Mouse (Mus musculus): Measurements from ENCODE around the gene Dcaf10.
"Not testable (repeated sequence)": the region's sequence is repeated elsewhere in the genome, so short reads cannot be mapped to it uniquely, and the experiment has no call there.

Dcaf10 gene

DNA sequence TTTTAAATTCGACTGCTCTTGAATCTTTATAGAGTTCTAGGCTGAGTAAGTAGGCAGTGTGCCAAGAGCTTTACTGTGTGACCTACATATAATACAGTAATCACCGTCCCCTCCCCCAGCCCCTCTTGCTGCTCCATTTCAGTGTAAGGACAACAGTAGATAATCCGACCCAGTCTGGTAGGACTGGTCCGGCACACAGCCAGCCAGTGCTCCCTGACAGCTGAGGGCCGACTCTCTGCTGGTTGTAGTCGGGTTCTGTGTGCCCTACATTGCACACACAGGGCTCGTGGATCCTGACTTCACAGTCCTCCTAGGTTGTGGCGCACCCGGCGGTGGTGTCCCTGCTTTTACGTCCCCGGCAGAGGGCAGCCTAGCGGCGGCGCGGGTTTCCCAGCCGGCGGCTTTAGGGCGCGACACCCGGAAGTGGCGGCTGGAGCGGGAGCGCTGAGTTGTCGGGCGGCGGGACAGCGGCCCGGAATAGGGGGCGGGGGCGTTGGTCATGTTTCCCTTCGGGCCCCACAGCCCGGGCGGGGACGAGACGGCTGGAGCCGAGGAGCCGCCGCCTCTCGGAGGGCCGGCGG lies at the start of gene Dcaf10:
TSS of gene Dcaf10 (plus strand) at position 433 of the 581 bp plus-strand sequence.
- DNase-seq (ENCODE audit: low read depth, low spot score), result peak; percentile 83

DNA sequence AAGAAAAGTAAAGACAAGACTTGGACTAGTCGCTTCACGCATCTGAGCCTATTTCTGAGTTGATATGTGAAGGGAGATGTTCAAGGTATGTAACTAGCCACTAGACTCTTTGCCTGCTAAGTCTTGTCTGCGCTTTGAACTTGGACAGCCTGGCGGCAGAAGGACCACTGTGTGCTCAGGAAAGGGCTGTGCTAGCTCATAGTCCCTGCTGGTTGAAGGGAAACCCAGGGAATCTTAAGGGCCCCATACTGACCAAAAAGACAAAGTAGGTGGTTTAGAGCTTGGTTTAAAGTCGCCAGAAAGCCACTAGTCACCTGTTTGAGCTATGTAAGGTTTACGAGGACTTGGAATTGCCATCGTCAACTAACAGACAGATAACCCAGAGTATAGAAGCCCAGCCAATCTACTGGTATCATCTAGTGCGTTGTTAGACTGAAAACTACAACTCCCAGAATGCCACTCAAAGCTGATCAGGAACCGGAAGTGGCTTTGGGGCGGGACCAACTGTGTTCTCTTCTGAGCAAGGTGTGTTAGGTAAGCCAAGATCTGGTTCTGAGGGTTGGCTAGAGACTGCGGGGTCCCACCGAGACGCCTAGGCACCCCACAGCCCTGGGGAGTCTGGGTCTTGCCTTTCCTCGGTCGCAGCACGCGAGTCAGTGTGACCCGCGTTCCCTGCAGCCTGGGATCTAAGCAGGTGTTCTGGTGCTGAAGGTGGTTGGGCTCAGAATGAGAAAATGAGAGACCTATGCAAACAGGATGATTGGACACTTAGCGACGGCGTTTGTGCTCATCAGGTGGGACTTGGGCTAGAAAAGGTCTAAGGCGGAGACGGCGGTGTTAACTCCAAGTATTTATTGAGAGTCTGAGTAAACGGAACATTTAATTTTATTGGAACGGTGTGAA lies 45.0 kb upstream of the Dcaf10 start, which contains the start of gene Trmt10b:
TSS of gene Trmt10b (plus strand) at position 466 of the 903 bp plus-strand sequence.
- peak; percentile 70 for DNase-seq (ENCODE audit: low read depth, low spot score)

DNA sequence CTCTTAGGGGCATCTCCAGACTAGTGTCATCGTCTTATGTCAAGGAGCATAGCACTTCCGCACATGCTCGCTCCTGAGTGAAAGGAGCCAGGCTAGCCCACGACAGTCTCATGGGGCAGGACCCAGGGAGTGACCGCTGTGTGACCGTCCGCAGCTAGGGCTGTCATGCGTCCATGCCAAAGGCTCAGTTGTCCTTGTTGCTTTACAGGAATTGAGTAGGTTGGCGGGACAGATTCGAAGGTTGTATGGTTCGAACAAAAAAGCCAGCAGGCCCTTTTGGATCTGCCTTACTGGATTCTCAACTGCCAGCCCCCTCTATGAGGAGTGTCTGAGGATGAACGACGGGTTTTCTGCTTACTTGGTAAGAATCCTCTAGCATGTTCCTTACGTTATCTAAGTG lies 36.4 kb upstream of the Dcaf10 start:
- no peak for DNase-seq (ENCODE audit: low read depth, low spot score)

DNA sequence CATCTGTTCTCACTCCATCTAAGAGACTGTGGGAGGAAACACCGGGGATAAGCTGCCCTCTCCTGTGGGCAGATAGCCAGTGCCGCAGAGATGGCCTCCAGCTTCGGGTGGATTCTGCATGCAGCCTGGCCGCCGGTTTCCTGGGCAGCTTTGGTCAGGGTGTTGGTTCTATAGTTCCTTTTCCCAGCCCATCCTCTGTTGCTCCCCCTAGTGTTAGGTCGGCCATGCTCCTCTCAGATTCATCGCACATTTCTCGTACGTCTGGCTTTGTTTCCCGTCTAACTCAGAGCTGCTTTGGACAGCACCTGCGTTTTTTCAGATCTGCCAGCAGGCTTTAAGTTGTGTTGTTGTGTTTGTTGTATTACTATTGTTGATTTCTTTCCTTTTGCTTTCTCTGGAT lies 33.9 kb upstream of the Dcaf10 start:
- DNase-seq (ENCODE audit: low read depth, low spot score), result no peak

DNA sequence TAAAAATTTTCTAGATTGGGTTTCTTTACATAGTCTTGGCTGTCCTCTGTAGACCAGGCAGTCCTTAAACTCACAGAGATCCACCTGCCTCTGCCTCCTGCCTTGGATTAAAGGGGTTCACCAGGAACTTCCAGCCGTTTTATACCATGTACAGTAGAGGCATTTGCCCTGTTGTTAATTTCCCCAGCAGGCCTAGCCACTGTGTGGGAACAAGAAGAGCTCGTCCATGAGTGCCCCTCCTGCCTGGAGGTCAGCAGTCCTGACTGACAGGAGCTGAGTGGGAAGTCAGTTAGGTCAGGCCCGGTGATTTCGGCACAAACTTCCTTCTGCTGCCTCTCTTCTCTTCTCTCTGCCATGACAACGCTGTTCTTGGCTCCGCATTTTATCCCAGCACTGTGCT lies 33.3 kb upstream of the Dcaf10 start:
- DNase-seq (ENCODE audit: low read depth, low spot score), result no peak

DNA sequence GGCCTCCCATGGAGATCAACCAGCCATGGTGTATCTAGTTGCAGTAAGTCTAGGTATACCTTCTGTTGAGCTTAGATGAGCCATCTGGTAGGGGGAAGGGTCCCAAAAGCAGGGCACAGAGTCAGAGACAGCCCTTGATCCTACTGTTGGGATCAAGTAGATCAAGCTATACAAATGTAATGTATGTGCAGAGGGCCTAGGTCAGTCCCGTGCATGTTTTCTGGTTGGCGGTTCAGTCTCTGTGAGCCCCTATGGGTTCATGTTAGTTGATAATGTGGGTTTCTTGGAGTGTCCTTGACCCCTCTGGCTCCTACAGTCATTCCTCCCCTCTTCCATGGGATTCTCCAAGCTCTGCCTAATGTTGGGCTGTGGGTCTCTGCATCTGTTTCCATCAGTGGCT lies 30.8 kb upstream of the Dcaf10 start:
- DNase-seq (ENCODE audit: low read depth, low spot score), result no peak

DNA sequence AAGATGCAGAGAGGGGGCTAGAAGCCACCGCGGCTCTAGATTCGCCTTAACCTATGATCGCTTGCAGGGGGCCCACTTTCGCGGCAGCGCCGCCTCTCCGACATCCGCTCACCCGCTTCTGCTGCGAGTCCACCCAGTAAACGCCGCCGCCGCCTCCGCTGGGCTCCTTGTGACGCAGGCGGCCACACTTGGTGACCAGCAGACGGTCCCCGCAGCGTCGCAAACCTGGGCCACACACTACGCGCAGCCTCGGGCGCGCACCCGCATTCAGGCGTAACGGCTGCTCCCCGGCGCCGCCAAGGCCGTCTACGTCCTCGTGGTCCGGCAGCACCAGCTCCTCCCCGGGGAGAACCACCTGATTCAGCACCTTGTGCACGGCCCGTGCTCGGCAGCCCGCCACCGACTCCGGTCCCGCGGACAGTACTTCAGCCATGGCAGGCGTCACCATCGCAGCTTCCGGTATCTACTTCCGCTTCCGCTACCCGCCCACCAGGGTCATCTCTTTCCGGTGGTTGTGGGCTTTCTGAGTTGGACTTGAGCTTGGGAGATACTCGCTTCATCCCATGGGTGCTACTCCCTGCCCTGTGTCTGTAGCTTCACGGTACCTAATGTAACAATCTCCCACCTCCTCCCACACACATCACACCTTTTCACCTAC lies 21.6 kb upstream of the Dcaf10 start:
- DNase-seq (ENCODE audit: low read depth, low spot score), result peak; percentile 44

DNA sequence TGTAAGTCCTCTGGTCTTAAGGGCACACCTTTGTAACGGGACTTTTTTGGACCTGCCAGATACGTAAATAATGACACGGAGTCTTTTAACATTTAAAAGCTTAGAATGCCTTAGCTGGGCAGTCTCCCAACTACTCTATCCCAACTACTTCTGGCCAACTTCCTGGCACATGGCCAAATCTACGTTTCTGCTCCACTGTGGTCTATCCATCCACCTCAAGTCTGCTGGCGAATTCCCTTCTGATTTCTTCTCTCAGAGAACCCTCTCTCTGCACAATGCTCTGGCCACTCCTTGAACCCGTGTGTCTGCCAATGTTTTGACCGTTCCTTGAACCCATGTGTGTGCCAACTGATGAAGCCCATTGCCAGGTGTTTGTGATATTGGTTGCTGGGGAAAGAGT lies 10.8 kb upstream of the Dcaf10 start:
- no peak for DNase-seq (ENCODE audit: low read depth, low spot score)

DNA sequence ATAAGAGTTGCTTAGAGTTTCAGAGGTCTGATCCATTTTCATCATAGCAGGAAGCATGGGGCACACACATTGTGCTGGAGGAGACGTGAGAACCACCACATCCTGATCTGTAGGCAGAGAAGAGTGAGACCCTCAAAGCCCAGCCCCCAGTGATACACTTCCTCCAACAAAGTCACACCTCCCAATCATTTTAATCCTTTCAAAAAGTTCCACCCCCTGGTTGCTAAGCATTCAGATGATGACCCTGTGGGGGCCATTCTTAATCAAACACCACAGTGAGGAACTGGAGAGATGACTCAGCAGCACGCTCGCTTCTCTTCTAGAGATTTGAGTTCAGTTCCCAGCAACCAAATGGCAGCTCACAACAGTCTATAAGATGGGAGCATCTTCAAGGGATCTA lies 9.4 kb upstream of the Dcaf10 start:
- no peak for DNase-seq (ENCODE audit: low read depth, low spot score)

DNA sequence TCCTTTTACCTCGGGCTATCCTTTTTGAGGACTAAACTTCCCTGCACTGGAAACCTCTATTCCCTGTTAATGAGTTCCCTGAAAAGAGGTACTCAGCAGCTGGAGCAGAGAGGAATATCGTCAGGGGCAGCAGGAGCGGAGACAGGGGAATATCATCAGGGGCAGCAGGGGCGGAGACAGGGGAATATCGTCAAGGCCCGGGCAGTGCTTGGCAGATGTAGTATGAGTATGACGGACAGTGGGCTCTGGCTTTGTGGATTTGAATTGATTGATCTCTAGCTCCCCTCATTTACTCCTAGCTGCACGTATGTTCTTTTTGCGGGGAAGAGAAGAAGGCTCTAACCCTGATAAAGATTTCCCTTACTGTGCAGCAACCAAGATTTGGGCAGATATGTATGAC lies 675 bp upstream of the Dcaf10 start:
- DNase-seq (ENCODE audit: low read depth, low spot score), result peak; percentile 4

DNA sequence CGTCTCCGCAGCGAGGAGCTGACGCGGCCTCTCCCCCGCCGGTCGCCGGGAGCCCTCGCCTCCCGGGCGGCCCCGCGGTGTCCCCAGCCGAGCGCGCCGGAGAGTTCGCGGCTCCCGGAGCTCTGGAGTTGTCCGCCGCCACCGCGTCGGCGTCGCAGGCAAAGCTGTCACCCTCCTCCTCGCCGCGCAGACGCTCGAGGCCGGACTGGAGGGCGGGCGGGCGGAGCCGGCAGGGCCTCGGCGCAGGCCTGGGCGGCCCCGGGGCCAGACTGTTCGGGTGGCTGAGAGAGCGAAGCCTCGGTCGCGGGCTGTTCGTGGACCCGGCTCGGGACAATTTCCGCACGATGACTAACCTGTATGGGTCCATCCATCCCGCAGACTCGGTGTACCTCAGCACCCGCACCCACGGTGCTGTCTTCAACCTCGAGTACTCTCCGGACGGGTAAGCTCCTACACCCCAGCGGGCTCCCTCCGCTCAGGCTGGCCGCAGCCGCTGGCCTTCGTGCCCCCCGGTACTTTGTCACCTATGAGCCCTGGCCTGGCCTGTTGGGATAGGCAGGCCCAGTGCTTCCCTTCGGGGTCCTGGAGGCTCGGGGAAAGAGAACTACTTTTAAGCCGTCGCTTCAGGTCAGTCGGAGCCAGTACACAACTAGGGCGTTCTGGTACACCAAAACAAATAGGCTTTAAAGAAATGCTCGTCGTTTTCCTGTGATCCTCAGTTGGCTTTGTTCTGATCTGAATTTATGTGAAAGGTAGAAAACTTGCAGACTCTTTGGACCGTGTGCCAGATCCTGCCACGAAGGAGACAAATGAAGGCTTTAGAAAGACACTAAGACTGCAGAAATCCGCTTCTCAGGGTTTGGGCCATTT lies 620 bp downstream of the Dcaf10 start, which contains the start of gene Exosc3:
TSS of gene Exosc3 (minus strand) at position 447 of the 870 bp plus-strand sequence.
- peak; percentile 67 for DNase-seq (ENCODE audit: low read depth, low spot score)

DNA sequence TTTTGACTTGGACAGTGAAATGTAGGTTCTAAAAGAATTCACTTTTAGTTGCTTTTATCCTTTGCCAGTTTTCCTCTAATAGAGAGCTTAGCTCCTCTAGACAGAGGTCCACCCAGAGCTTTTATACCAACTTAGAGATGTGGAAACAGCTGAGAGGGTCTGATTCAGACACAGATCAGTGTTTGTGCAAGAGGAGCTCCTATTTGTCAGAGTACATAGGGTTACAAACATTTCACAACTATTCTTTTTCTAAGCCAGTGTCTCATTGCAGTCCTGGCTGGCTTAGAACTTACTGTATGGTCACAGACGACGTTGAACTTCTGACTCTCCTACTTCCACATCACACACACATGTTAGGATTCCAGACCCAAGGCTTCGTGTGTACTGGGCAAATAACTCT lies 14.8 kb downstream of the Dcaf10 start:
- no peak for DNase-seq (ENCODE audit: low read depth, low spot score)

DNA sequence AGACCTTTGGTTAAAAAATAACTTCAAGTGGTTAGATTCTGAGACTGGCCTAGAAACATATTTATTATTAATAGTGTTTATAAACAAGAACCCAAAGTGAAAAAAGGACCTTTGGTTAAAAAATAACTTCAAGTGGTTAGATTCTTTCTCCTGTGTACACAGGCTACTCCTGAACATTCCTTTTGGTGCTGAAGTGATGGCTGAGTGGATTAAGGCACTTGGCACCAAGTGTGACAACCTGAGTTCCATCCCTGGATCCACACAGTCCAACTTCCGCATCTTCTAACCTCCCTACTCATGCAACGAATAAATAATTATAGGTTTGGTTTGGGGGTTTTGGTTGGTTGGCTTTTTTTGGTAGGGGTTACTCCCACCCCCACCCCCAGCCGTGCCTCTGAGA lies 29.4 kb downstream of the Dcaf10 start:
- DNase-seq (ENCODE audit: low read depth, low spot score), result no peak

DNA sequence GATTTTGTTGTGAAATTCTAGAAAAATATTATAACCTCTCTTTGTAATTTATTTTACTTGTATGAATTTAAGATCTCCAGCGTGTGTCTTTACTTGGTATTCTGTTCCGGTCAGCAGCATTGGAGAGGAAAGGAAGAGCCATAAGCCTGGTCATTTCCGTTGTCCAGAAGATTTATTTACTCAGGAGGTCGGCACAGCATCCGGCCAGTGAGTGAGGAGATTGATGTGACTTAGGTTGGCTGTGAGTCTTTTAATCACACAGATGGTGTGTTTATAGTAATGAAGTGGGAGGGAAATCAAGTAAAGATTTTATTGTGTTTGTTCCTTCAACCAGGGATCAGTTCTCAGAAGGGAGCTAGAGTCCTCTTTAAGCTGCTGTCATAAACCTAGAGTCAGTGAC lies 33.0 kb downstream of the Dcaf10 start:
- no peak for DNase-seq (ENCODE audit: low read depth, low spot score)

DNA sequence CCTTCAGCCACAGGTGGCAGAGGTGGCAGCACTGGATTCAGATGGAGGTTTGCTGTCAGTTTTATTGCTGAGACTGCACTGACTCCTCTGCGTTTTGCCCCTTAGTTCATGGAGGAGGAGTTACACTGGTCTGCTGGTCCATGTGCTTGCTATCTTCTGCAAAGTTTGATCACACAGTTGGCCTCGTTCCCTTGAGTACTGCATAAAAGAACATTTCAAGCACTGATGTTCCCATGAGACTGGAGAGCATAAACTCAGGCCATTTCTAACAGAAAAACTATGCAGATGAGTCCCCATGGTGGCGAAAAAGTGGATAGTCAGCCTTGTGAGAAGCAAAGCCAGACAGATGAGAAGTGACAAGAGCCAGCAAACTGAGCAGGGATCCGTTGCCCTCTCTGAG lies 34.7 kb downstream of the Dcaf10 start:
- no peak for DNase-seq (ENCODE audit: low read depth, low spot score)

DNA sequence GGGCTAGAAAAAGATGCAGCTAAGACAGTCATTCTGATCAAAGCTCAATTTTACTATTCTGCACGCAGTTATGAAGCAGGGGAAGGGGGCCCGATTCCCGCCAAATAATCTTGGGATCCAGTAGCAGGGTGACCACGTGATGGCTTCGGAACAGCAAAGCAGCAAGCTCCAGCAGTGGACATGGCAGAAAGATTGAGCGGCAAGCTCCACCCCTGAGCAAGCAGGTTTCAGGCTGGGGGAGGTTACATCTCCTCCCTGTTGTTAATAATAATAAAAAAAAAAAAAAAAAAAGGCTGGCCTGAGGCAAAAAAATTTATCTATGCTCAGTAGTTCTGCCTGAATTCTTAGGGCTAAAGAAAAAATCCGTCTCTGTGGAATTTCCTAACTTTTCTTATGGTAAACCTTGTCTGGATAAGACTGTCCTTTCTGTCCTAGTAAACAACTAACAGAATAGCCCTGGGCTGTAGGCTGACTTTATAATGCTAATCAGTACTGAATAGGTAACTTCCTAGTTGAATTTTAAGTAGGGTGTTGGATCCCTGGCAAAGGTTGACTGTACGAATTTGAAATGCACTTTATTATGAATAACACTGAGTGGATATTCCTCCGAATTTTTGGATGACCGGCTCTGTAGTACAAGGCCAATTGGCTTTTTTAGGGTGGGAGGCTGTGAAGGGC lies 39.1 kb downstream of the Dcaf10 start:
- not testable (repeated sequence) for DNase-seq (ENCODE audit: low read depth, low spot score)

DNA sequence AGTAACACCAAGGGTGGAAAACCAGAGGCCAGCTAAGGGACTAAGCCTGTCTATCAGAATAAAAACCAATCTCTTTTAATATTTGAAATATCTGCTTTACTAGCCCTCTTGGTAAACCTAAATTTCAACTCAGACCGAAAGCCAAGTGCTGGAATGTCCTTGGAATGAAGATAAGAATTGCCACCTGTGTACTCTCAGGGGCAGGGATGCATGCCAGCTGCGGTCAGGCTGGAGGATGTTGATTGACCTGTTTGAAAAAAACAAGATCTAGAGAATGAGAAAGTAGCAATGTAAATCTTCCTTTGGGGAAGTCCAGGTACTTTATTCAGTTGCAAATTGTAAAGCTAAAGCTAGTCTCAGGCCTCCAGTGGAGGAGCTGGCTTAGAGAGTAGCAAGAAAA lies 40.2 kb downstream of the Dcaf10 start:
- DNase-seq (ENCODE audit: low read depth, low spot score), result not testable (repeated sequence)

DNA sequence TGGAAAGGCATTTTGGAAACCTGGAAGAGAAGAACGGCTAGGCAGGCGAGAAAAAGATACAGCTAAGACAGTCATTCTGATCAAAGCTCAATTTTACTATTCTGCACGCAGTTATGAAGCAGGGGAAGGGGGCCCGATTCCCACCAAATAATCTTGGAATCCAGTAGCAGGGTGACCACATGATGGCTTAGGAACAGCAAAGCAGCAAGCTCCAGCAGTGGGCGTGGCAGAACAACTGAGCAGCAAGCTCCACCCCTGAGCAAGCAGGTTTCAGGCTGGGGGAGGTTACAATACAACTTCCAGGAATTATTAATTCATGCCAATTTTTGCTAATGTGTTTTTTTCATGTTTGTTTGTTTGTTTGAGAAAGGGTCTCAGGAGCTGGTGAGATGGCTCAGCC lies 45.4 kb downstream of the Dcaf10 start:
- DNase-seq (ENCODE audit: low read depth, low spot score), result not testable (repeated sequence)

DNA sequence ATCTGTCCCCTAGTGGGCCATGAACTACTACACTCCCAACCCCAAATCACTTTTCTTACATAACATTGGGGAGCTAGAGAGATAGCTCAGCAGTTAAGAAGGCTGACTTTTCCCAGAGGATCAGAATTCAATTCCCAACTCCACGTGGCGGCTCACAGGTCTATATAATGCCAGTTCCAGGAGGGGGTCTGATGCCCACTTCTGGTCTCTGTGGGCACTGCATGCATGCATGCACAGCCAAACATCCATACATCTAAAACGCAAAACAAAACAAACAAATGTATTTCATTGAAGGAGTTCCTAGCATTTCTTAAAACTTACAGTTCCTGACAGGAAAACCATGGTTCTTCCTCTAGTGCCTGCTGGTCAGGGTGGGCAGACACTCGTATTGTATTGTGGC lies 50.2 kb downstream of the Dcaf10 start:
- no peak for DNase-seq (ENCODE audit: low read depth, low spot score)

DNA sequence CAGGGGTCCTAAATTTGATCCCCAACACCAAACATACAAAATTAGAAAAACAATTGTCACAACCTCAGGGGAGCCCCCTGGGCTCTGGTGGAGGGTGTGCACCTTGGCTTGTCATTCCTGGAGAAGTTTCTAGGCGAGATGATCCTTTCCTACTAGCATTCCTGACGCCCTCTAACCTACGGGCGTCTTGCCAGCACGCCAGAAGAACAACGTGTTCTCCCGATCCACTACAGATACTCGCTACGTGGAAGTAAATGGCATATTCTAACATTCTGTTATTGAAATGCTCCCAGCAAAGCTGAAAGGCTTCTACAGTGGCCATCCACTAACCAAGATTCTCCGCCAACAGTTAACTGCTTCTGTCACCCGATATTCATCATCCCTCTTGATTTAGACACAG lies 50.7 kb downstream of the Dcaf10 start:
- DNase-seq (ENCODE audit: low read depth, low spot score), result no peak

DNA sequence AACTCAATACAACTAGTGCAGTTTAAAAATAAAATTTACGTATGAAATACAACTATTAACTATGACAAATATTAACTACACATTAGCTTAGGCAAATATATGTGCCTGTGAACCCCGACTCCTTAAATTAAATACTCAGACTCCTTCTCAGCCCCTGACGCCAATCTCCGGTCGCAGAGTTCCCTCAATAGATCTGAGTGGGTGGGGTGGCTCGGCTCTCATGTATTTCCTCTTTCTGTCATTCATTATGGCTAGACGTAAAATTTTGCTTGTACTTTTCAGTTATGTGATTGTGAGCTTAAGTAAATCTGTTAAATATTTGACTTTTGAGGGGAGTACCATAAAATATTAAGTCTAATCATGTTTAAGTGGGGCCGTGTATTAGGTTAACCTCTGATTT lies 51.1 kb downstream of the Dcaf10 start:
- DNase-seq (ENCODE audit: low read depth, low spot score), result no peak
